Mouse (Mus musculus): ENCODE data around the gene Nectin2. TPM values are rescaled to one million over a fixed set of nuclear protein-coding genes. Genes with fewer than 3 reads are reported as not detected.
"Not testable (repeated sequence)": the region's sequence is repeated elsewhere in the genome, so short reads cannot be mapped to it uniquely, and the experiment has no call there.

Gene Nectin2
- polyA plus RNA-seq, 1 experiment, result 38.3 TPM

DNA sequence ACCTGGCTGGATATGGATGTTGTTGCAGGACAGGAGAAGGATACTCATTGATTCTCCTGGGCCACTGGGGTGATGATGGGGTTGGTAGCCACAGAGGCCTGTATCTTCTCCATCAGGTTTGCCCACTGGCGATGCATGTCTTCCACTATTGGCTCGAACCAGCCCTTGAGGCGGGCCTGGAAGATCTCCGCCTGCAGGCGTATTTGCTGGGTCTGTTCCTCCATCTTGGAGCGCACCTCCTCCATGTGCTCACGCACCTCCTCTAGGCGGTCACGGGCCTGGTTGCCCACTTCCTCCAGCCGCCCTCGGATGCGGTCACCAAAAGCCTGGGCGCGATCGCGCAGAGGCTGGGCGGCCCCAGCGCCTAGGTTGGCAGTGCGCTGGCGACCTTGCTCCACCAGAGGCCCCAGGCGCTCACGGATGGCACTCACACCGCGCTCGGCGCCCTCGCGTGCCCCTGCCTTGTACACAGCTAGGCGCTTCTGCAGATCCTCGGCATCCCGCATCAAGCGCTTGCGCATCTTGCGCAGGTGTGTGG, 53.9 kb downstream of the Nectin2 start:
- no peak overlapping the region for H3K27ac ChIP-seq (replicated peaks; ENCODE audit: low read depth, low read length)
- peaks cover 30% of the 10 kb centered on the region for H3K4me1 ChIP-seq (ENCODE audit: control insufficient read depth, insufficient read depth, insufficient read length, low read length)
- H3K4me3 ChIP-seq (ENCODE audit: insufficient read depth, low read depth, low read length), result no peak overlapping the region

DNA sequence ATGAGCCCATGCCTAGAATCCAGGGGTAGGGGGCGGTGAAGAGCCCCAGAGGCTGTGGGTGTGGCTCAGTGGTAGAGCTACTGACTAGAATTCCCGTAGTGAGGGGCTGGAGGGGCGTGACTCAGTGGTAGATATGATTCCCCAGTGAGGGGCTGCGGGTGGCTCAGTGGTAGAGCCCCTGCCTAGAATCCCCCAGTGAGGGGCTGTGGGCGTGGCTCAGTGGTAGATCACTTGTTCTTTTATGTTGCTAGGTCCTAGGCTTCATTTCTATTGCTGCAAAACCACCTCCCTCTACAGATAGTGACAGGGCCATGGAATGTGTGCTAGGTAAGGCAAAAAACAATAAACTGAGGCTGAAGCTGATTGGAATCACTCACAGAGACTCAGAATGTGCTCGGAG, 54.4 kb downstream of the Nectin2 start:
- Histone ChIP-seq H3K4me3 (ENCODE audit: insufficient read depth, low read depth, low read length) (no peak overlapping the region), H3K4me1 (ENCODE audit: control insufficient read depth, insufficient read depth, insufficient read length, low read length) (peaks cover 29% of the 10 kb centered on the region), H3K27ac (replicated peaks; ENCODE audit: low read depth, low read length) (0 out of 2 replicates have a peak overlapping the region, but pooled peaks have one; percentile 1)

DNA sequence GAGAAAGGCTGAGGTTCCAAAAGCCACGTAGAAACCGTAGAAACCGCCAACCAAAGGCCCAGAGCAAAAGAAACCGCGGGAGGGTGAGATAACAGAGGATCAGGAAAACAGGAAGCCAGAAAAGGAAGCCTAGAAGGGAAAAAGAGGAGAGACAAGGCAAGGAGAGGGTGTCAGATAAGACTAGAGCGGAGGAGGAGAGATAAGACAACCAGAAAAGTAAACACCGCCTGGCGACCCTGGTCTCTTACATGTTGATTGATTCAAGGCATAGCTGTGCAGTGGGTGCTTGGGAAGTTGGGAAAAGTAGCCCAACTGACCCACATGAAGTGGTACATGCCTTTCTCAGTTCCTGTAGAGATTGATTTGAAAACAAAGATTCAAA, 55.1 kb downstream of the Nectin2 start:
- H3K4me3 ChIP-seq (ENCODE audit: insufficient read depth, low read depth, low read length), result no peak overlapping the region
- peak overlapping the region; percentile 87 for H3K27ac ChIP-seq (replicated peaks; ENCODE audit: low read depth, low read length)
- peaks cover 25% of the 10 kb centered on the region for H3K4me1 ChIP-seq (ENCODE audit: control insufficient read depth, insufficient read depth, insufficient read length, low read length)

DNA sequence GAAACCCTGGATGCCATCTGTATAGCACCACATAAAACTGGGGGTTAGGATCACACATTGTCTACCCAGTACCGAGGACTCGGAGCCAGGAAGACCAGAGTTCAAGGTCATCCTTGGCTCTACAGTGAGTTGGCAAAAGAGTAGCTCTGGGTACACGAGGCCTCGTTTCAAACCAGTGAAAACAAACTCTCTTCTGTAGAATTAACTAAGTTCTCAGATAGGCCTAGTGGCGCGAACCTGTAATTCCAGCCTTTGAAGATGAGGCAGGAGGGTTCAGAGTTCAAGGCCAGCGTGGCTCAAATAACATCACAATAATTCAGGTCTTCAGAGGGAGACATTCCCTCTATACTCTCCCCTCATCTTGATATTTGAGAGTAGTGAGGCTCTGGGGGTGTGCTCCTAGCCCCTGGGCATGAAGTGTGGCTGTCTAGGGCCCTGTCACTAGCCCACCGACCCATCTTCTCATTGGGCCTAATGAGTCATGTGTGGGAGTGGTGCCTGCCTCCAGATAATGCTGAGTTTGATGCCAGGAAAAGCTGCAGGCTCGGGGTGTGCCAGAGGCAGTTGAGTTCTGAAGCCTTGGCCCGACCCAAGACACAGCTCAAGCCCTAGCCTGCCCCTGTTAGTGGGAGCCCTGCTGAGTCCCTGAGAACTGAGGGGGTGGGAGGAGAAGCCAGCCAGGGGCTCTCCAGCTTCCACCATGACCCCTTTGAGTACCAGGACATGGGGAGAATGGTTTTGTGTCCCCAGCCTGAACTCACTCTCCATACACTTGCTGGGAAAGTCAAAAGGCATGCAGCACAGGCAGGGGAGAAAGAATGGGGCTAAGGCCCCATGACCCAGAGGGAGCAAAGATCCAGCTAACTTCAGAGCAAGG, 55.7 kb downstream of the Nectin2 start:
- H3K4me1 ChIP-seq (ENCODE audit: control insufficient read depth, insufficient read depth, insufficient read length, low read length), result peaks cover 19% of the 10 kb centered on the region
- peak overlapping the region; percentile 87 for H3K27ac ChIP-seq (replicated peaks; ENCODE audit: low read depth, low read length)
- H3K4me3 ChIP-seq (ENCODE audit: insufficient read depth, low read depth, low read length), result no peak overlapping the region

DNA sequence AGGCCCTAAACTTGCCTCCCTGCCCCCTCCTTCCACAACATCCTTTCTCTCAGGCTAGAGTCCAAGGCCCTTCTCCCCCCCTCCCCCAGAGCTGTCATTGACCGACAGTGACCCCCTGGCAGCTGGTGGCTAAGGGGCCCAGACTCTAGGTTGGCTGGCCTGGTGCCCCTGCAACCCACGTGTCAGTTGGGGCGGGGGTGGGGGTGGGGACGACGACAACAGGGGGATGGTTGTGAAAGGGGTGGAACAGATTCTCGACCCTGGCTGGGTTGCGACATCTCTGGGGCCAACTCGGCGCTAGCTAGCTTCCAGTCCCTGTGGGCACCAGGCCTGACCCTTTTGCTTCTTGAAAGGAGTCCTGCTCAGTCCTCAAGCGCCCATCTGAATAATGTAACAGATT, 56.9 kb downstream of the Nectin2 start:
- Histone ChIP-seq H3K4me3 (ENCODE audit: insufficient read depth, low read depth, low read length) (no peak overlapping the region), H3K4me1 (ENCODE audit: control insufficient read depth, insufficient read depth, insufficient read length, low read length) (peaks cover 14% of the 10 kb centered on the region), H3K27ac (replicated peaks; ENCODE audit: low read depth, low read length) (peak overlapping the region; percentile 87)

DNA sequence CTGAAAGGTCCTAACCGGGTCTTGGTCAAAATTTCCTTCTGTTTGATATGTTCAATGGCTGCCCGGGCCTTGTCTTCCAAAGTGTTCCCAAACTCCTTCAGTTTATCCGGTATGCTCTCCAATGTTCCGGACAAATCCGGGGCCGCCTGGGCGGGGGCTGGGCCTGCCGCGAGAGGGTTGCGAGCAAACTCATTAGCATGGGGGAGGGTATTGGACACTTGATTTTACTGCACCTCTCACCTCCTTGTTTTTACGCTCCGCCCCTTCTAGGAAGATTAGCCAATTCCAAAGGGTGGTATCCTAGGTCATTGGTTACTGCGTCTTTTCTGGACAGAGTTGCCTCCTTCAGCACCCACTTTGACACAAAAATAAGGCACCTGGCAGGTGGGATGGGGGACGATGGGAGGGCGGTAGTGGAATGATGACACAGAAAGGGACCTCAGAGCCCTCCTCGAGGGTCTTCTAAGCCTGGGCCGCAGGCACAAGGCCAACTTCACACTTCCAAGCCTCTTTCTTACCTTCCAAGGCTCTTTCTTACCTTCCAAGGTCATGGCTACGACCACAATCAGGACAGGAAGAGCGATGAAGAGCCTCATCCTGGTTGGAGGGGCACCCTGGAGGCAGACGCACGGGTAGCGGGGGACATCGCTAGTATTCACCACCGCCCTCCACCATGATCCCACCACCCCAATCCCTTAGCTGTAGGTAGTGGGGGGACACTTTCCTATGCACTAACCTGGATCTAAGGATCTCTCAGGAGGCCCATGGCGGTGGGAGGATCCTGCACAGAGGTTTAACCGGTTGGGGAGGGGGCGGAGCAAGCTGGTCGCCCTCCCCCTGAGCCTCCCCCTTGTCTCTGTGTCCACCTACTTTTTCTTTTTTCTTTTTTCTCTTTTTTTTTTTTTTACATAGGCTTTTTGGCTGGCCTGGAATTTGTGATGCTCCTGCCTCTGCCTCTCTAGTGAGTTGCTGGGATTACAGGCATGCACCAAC, 58.1 kb downstream of the Nectin2 start, which contains the start of gene Apoc1:
TSS of gene Apoc1 (minus strand) at position 788 of the 993 bp plus-strand sequence.
- peaks cover 14% of the 10 kb centered on the region for H3K4me1 ChIP-seq (ENCODE audit: control insufficient read depth, insufficient read depth, insufficient read length, low read length)
- peak within 1 kb of the TSS; percentile 94 for H3K27ac ChIP-seq (replicated peaks; ENCODE audit: low read depth, low read length)
- H3K4me3 ChIP-seq (ENCODE audit: insufficient read depth, low read depth, low read length), result peak within 1 kb of the TSS; percentile 57

DNA sequence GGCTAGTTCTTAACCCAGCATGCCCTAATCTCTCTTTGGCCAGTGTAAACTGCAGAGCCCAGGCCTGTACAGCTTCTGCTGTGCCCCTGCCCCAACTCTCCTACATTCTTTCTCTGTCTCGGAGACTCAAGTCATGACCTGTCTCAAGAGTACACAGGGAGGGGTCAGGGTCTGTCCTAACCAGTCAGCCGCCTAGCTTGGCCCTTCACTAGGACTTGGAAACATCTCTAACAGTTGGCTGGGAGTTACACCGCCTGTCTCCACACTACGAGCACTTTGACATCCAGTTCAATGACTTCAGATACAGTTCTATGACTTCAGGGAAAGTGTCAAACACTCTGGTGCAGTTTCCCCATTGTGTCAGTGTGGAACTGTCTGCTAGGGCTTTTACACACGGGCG, 58.8 kb downstream of the Nectin2 start:
- peak overlapping the region; percentile 94 for H3K27ac ChIP-seq (replicated peaks; ENCODE audit: low read depth, low read length)
- H3K4me3 ChIP-seq (ENCODE audit: insufficient read depth, low read depth, low read length), result peak overlapping the region; percentile 57
- peaks cover 14% of the 10 kb centered on the region for H3K4me1 ChIP-seq (ENCODE audit: control insufficient read depth, insufficient read depth, insufficient read length, low read length)

DNA sequence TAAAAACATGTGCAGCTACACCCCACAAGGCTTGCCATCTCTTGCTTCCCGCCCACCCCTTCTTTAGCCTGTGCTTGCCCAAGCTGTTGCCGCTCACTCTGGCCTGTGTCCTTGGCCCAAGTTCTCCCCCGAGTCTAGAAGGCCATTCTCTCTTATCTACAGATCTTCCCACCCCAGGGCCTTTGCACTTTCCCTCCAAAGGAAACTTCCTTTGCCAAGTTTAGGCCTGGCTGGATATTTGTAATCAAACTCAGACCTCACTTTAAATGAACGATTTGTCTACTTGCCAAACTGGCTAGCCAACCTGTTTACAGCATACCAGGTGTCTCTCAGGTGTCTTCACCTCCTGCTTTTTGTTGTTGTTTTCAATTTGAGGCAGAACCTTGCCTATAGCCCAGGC, 59.4 kb downstream of the Nectin2 start:
- H3K4me3 ChIP-seq (ENCODE audit: insufficient read depth, low read depth, low read length), result no peak overlapping the region
- peak overlapping the region; percentile 94 for H3K27ac ChIP-seq (replicated peaks; ENCODE audit: low read depth, low read length)
- H3K4me1 ChIP-seq (ENCODE audit: control insufficient read depth, insufficient read depth, insufficient read length, low read length), result peaks cover 14% of the 10 kb centered on the region

DNA sequence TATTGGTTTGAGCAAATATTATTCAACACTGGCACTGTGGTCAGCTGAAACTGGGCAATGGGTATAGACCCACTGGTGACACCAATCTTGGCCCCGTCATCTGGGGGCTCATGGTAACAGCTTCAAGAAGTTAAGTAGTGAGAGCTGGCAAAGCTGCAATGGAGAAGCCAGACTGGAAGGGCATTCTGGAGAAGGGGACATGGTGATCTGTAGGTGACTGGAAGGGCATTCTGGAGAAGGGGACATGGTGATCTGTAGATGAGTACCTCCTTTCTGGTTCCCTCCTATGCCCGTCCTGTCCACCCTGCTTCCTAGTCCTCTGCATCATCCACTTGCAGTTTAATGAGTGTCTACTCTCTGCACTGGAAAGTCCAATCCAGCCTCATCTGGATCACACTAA, 61.7 kb downstream of the Nectin2 start:
- Histone ChIP-seq H3K27ac (replicated peaks; ENCODE audit: low read depth, low read length) (no peak overlapping the region), H3K4me1 (ENCODE audit: control insufficient read depth, insufficient read depth, insufficient read length, low read length) (peaks cover 3% of the 10 kb centered on the region), H3K4me3 (ENCODE audit: insufficient read depth, low read depth, low read length) (no peak overlapping the region)

DNA sequence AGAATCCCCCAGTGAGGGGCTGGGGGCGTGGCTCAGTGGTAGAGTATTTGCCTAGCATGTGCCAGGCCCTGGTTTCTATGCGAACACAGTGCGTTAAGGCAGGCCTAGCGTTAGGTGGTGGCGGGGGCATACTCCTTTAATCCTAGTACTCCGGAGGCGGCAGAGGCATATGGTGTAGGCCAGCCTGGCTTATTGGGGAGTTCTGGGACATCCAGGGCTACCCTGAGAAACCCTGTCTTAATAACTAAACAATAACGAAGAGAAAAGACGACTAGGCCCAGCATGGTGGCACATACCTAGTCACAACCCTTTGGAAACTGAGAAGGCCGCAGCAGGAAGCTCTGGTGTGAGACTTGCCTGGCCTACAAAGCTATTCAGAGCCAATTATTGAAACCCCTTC, 62.2 kb downstream of the Nectin2 start:
- Histone ChIP-seq H3K4me3 (ENCODE audit: insufficient read depth, low read depth, low read length) (no peak overlapping the region), H3K27ac (replicated peaks; ENCODE audit: low read depth, low read length) (no peak overlapping the region), H3K4me1 (ENCODE audit: control insufficient read depth, insufficient read depth, insufficient read length, low read length) (peaks cover 3% of the 10 kb centered on the region)

DNA sequence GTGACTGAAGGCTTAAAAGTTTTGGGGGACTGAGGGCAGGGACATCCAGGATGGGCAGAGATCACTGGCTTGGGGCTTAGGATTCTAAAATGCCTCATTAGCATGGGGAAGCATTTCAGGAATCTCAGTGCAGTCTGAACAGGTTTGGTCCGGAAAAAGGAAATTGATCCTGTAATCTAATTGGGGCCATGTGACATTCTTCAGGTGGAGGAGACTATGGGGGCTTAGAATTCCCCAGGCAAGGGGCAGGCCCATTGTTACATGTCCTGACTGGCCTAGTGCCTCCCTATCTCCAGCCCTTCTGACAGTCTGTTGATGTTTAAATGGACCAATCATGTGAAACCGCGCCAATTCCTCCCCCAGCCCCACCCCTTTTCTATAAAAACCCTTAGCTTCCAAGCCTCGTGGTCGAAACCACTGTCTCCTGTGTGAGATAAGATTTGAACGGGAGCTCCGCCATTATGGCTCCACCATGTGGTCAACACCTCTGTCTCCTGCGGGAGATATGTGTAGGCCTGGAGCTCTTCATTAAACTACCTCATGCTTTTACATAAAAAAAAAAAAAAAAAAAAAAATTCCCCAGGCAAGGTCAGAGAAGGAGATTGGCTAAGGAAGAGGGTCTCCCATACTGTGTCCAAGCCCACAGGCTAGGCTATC, 63.2 kb downstream of the Nectin2 start:
- not testable (repeated sequence) for H3K4me3 ChIP-seq (ENCODE audit: insufficient read depth, low read depth, low read length); H3K27ac ChIP-seq (replicated peaks; ENCODE audit: low read depth, low read length); H3K4me1 ChIP-seq (ENCODE audit: control insufficient read depth, insufficient read depth, insufficient read length, low read length)

DNA sequence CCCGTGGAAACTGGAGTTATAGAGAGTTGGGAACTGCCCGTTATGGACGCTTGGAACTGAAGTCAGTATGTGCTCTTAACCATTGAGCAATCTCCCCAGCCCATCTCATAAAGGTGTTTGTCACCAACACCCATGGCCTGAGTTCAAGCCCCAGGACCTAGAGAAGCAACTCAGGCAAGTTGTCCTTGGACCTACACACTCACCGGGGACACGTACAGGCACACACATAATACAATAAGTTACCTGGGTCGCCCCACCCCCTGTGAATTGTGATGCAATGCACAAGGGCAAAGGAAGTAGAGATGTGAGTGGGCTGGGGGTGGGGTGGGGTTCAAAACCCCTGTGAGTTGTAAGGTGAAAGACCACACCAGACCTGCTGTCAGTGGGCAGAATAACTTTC, 63.8 kb downstream of the Nectin2 start:
- Histone ChIP-seq H3K4me1 (ENCODE audit: control insufficient read depth, insufficient read depth, insufficient read length, low read length) (no peaks in the 10 kb centered on the region), H3K4me3 (ENCODE audit: insufficient read depth, low read depth, low read length) (no peak overlapping the region), H3K27ac (replicated peaks; ENCODE audit: low read depth, low read length) (no peak overlapping the region)

DNA sequence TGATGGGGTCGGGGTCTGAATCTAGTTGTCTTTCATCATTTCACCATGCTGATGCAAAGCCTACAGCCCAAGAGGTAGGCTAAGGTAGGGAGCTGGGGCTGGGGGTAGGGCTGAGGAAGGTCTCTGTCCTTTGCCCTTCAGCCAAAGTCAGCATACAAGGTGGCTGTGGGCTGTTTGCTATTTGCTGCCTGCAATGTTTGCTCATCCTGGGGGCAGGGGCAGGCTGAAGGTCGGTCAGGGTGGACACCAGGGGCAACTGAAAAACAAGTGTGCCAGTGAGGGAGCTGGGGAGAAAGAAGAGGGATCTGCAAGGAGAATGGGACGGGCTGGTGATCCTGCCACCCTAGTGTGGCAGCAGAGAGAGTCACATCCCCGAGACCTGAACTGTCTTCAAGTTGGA, 64.9 kb downstream of the Nectin2 start:
- Histone ChIP-seq H3K4me3 (ENCODE audit: insufficient read depth, low read depth, low read length) (no peak overlapping the region), H3K27ac (replicated peaks; ENCODE audit: low read depth, low read length) (no peak overlapping the region), H3K4me1 (ENCODE audit: control insufficient read depth, insufficient read depth, insufficient read length, low read length) (no peaks in the 10 kb centered on the region)

DNA sequence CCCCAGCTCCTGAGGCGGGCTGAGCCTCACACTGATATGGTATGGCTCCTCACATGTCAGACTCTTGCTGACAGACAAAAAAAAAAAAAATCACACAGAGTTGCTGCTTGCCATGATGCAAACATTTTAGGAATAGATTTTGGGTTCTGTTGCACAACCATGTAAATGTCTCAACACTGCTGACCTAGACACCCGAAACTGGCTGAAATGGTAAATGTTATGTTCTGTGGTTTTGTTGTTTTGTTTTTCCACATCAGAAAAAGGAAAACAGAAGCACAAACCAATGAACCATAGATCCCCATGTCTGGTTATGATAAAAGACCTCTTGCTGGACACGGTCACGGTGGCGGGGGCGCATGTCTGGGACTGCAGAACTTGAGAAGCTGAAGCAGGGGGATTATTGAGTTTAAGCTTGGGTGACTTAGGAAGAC, 66.5 kb downstream of the Nectin2 start:
- no peaks in the 10 kb centered on the region for H3K4me1 ChIP-seq (ENCODE audit: control insufficient read depth, insufficient read depth, insufficient read length, low read length)
- peak overlapping the region; percentile 17; the same call in 1 of the 2 replicates for H3K27ac ChIP-seq (replicated peaks; ENCODE audit: low read depth, low read length)
- H3K4me3 ChIP-seq (ENCODE audit: insufficient read depth, low read depth, low read length), result no peak overlapping the region
